Mouse (Mus musculus): ENCODE measurements around the gene Kctd21.

DNA sequence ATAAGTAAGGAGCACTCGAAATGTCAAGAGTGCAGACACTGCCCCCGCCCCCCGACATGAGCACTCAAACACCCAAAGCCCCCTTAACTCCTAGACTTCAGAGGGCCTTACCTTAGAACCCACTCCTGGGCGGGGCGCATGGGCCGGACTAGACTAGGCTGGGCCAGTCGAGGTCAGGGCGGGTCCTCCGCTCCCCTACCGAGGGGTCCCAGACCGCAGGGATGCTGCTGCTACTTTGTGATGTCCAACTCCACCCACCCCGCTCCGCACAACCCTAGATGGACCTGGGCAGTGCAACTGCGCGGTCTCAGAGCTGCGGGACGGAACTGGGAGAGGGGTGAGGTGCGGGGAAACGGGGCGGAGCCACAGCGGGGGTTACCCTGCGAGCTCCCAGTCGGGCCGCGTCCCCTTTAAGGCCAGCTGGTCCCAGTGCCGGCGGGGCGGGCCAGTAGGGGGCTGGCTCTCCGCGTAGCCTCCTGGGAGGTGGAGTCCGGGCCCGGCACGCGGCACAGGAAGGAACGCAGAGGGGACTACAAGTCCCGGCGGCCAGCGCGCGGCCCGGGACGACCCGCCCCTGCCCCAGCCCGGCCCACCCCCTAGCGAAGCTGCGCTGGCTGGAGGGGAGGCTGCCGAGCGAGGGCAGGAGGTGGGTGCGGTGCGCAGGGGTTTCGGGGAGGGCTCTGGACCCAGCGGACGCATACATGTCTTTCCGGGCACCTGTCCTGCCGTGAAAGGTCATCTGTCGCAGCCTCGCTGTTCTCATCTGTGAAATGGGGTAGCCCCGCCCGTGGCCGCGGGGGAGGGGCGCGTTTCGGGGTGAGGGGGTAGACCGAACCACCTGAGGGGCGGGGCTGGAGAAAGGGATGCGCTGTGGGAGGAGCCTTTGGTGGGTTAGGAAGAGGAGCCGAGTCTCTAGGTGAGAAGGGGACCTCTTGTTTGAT is at the start of gene Kctd21, which contains the start of gene Usp35:
- TF ChIP-seq NELFE (IDR thresholded peaks at IDR 0.05; ENCODE audit: low read depth, low read length), result no peak
- TF ChIP-seq POLR2A (IDR thresholded peaks at IDR 0.05; ENCODE audit: low read depth, low read length), result 0 out of 2 replicates have a peak, but pooled peaks have one; percentile 35
- TF ChIP-seq JUND (conservative IDR thresholded peaks at IDR 0.05; ENCODE audit: low read depth, low read length), result no peak
- TF ChIP-seq MXI1 (IDR thresholded peaks at IDR 0.05; ENCODE audit: low read depth, low read length), result peak; percentile 35; the same call in 1 of the 2 replicates
- no peak for TF ChIP-seq E2F4 (IDR thresholded peaks at IDR 0.05; ENCODE audit: insufficient replicate concordance, low read depth, low read length)
- no peak for TF ChIP-seq CTCF (conservative IDR thresholded peaks at IDR 0.05 in 1 of 2, IDR thresholded peaks at IDR 0.05 in 1 of 2; ENCODE audit: low read depth in 2 of 2, low read length in 2 of 2)
- TF ChIP-seq MEF2A (IDR thresholded peaks at IDR 0.05; ENCODE audit: borderline replicate concordance, low read depth, low read length), result peak; percentile 34; the same call in 1 of the 2 replicates
- TF ChIP-seq USF1 (IDR thresholded peaks at IDR 0.05; ENCODE audit: low read depth, low read length), result no peak
- TF ChIP-seq BHLHE40 (IDR thresholded peaks at IDR 0.05; ENCODE audit: low read depth, low read length), result no peak
- TF ChIP-seq TCF12 (IDR thresholded peaks at IDR 0.05; ENCODE audit: low read depth, low read length), result no peak
- no peak for TF ChIP-seq ZMIZ1 (IDR thresholded peaks at IDR 0.05; ENCODE audit: low read depth, low read length)
- TF ChIP-seq NRF1 (IDR thresholded peaks at IDR 0.05; ENCODE audit: low read depth, low read length), result peak; percentile 44
- no peak for TF ChIP-seq EP300 (IDR thresholded peaks at IDR 0.05; ENCODE audit: low read length)
